Mouse (Mus musculus): ENCODE measurements around the gene Psenen. TPM values are rescaled to one million over a fixed set of nuclear protein-coding genes. Genes with fewer than 3 reads are reported as not detected.

The Psenen gene
- total RNA-seq, 4 experiments from 2014 or later, result 146 to 179 (median 164) TPM

DNA sequence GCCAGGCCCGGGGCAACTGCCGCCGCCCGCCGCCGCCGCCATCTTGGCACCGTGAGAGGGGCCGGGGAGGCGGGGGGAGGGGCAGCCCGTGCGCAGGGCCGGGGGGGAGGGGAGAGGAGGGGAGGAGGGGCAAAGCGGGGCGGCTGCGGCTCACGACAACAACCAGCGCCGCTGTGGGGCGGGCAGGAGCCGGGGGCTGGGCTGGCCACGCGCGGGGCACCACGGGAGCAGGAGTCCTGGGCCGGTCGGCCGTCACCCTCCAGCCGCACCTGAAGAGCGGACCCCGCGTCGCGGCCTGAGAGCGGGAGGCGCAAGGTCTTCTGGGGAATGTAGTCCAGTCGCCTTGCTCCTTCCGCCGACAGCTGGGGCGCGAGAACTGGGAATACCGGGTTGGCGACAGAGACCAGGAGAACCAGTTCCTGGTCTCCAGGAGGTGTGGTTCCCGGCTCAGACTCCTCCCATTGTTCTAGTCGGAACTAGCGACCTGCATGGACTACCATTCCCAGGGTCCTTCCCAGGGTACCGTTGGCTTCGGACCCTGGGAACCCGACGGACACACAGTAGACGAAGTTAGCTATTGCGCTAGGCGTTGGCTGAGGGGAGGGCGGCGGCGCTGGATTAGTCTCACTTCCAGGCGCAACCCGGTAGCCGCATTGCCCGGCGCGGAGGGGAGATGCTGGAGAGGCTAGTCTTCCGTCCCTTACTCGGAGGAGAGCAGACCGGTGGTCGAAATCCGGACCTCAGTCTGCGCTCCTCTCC, 25.4 kb upstream of the Psenen start, which contains the start of gene Kmt2b:
Gene Kmt2b (minus strand): TSS at position 51 of the 759 bp plus-strand sequence.
- peak; percentile 98 for DNase-seq

DNA sequence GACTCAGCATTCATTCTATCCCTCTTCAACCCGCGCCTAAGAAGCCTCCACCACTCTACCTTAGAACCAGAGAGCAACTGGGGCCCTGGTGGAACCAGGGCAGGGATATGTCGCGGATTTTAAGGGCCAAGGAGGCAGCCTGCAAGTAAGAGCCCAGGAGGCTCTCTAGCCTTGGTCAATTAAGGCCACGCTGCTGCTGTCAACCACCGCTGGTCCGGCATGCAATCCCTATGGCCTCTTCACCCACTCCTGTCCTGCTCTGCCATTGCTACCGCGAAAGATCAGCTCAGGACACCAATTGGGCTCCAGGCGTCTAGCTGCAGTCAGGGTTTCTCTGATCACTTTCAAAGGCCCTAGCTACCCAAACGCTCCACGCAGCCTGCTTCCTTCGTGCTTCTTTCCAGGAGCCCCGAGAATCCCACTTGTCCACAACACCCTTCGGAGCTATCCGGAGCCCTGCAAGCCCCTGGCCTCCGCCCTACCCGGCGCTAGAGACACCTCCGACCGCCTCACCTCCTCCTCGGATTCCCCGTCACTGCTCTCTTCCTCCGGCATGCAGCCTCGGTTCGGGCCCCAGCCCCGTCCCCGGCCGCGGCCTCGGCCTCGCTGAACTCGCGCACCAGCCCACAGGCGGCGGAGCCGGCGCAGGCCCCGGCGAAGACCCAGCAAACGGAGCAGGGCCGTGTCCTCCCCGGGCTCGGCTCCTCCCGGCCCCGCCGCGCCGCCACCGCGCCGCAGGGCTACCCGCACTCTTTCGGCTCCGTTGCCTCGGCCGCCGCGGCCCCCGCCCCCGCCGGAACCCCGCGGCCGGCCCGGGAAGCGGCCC, 24.6 kb upstream of the Psenen start:
- no peak for DNase-seq

DNA sequence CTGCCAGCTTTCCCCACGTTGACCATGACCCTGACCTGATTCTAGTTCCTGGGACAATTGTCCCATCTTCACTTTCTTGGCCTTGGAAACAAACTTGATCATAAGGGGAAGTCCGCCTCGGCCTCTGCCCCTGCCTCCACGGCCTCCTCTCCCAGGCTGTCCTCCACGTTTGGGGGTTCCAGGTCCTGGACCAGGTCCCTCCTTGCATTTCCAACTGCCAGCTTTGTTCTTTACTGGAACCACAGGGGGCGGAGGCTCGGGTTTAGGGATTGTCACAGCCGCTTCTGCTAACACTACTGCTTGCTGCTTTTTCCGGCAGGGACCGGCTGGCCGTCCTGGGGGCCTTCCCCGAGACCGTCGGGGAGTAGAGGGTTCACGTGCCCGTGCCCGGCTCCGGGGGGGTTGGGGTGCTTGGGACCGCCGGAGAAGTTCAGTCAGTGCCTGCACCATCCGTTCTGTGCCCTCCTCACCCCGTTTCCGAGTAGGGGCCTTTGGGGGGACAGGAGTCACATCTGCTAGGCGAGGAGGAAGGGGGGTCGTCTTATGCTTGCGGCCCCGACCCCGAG, 23.1 kb upstream of the Psenen start:
- no peak for DNase-seq

DNA sequence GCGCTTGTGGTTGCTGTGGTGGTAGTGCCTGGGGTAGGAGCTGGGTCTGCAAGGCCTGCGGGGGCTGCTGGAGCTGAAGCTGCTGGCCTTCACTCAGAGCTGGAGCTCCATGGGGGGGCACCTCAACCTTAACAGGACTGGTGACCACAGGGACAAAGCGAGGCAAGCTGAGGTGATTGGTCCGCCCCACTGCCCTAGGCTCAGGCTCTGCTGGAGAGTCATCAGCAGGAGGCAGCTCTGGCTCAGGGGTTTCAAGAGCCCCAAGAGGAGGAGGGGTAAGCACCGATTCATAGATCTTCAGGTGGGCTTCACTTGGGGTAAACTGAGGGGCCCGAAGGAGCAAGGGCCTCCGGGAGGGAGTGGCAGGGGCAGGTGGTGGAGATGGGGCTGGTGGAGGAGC, 21.7 kb upstream of the Psenen start:
- no peak for DNase-seq

DNA sequence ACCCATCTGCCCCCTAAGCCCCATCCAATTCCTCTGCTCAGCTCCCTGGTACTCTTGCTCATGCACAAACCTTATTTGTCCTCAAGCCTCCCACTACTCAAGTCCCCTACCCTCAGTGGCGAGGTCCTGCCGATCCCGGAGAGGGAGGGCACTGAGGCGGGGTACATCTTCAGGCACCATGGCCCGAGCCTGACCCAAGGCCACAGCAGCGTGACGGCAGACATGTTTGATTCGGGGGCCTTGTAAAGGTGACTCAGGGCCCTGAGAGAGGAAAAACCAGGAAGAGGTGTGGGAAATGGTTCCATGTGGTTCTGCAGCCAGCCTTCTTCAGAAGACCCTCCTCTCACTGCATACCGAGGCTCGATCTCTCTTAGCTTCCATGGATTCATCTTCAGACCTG, 20.9 kb upstream of the Psenen start:
- DNase-seq, result peak; percentile 21

DNA sequence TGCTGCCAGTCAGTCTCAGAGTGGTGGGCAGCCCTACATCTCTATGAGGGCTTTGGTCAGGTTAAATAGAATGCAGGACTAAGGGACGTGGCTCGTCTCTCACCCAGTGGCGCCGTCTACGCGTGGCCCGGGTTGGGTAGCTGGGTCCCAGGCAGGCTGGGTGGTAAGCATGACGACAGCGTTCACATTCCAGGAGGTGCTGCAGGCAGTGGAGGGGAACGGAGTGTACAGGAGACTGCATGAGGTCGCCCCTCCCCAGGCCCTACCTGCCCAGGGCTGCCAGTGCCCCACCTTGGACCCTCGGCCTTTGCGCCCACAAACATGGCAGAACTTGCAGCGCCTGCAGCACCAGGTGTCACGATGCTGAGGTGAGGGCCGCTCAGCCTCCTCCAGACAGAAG, 18.1 kb upstream of the Psenen start:
- peak; percentile 11 for DNase-seq

DNA sequence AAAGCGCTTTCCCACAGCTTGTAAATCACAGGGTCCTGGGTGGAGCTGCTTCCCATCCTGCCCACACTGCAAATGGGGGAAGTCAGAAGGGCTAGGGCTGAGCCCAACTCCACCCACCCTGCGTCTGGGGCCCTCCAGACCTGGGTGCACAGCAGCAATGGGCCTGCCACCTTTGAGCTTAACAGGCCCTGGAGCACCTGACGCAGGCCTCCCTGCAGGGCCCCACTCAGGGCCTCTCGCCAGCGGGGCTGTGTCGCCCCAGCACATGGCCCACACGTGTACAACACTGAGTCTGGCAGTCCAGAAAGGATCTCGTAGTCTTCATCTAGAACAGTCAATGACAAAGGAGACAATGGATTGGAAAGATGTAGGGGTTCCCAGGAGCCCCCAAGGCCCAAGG, 16.5 kb upstream of the Psenen start:
- no peak for DNase-seq

DNA sequence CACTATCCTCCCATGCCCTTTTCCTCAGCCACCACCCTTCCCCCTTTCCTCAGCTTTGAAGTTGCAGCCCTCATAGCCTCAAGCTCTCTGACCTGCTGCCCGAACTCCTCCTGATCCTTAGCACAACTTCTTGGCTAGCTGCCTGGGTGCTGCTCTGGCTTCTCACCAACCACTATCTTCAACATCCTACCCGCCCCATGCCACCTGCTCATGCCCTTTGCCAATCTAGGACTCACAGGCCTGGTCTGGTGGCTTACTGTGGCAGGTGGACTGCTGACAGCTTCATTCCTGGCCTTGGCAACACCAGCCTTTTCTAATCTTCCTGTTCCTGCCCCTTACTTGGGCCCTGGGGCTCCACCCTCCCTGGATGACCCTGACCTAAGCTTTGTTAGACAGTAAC, 9.5 kb upstream of the Psenen start:
- no peak for DNase-seq

DNA sequence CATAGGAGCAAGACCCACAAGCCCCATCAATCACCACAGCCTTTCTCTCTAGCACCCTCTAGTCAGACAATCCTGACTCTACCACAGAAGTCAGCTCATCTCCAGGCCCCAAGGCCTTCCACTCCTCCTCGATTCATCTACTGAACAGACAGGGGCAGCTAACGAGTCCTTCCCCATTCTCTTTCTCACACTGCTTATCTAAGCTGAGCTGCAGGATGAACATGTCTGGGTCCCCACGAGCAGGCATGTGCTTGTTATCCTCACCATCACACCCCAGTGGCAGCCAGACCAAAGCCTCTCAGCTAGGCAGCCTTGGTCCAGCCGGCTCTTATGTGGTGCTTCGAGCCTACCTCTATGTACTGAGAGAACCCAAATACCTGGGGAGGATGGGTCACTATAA, 9.0 kb upstream of the Psenen start:
- no peak for DNase-seq

DNA sequence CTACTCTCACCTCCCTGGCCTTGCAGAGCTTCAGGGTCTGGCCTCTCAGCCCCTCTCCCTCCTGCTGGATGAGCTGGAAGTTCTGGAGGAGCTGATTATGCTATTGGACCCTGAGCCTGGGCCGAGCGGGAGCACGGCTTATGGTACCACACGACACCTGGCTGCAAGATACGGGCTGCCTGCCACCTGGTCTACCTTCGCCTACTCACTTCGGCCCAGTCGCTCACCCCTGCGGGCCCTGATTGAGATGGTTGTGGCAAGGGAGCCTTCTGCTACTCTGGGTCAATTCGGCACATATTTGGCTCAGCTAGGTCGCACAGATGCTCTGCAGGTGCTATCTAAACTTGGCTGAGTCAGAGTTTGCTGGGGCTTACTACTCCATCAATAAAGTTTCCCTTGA, 4.1 kb upstream of the Psenen start:
- no peak for DNase-seq

DNA sequence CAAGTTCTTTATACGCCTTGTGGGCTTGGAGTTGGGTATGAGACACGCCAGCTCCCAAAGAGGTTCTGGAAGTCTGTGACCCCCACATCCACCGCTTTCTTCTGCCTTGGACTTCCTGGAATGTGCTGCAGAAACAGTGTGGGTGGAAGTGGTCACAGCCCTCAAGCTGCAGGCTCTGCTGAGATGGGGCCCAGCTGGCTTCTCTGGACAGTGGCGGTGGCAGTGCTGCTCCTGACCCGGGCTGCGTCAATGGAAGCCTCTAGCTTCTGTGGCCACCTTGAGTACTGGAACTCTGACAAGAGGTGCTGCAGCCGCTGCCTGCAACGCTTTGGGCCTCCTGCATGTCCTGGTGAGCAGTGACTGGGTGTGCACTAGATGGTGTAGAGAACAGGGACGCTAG, 2.6 kb upstream of the Psenen start:
- no peak for DNase-seq

DNA sequence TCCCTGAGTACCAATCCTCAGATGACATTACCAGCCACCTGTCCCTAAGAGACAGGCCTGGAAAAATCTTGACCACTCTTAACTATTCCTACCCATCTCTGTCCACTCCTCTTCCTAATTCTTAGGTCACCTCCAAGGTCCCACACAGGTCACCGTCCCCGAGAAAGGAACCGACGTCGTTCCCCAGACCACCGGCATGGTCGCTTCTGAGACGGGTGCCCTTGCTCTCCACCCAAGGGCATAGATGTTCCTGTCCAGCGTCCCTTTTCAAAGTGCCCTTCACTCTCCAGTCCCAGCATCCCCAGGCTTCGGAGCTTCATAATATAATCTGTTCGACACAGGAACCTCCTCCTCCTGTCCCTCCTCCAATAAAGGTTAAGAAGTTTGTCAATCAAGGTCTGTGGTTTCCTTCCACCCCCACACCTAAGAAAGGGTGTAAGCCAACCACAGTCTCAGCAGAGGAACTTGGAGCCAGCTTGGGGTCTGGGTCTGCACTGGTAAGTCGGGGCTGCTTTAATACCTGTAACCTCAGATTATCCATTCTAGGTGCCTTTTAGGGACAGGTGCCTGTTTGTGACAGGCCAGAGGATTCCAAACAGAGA, 1.6 kb upstream of the Psenen start, which contains the start of gene Igflr1:
Gene Igflr1 (plus strand): TSS at position 458 of the 602 bp plus-strand sequence.
- DNase-seq, result no peak

DNA sequence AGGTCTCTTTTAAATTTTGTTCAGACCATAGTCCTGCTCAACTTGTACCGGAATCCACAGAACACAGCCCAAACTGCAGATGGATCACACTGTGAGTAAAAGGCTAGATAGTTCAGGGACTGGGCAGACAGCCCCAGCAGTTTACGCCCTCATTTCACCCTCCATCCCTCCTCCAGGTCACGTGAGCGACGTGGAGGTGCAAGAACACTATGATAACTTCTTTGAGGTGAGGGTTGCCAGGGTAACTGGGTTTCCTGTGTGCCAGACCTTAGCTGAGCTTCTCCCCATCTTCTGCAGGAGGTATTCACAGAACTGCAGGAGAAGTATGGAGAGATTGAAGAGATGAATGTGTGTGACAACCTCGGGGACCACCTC, 466 bp upstream of the Psenen start:
- DNase-seq, result no peak

DNA sequence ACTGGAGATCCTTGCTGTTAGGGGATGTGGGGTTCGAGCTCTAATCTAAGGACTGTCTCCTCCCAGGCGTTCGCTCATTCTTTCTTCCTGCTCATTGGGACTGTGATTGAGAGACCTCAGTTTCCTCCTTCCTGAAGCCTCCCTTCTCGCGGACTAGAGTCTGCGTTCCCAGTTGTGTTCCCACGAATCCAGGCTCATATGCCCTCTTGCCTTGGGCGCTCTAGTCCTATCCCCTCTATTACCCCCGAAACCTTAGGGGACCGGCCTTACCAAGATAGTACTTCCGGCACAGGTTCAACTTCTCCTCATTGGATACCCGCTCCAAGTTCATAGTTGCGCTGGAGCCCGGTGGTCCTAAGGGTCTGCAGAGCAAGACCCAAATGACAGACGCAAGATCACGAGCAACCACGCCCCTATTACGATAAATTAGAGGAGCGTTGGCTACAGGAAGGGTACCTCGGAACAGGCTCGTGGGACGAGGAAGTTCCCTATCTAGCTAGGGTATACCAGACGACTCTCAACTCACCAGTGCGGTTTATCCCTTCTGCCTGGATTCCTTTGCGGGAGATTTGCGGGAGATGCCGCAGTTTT, 806 bp downstream of the Psenen start:
- no peak for DNase-seq

DNA sequence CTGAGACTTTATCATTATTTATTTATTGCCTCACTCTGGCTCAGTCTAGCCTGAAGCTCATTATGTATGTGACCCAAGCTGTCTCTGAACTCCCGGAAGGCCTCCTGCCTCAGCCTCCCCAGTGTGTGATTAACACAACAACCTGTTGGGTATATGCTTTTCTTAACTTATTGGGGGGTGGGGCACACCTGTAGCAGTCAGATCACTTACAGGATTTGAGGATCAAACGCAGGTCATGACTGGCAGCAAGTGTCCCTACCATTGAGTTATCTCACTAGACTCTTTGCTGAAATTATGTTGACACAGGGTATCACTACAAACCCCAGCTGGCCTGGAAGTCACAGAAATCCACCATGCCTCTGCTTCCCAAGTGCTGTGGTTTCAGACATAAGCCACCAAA, 3.1 kb downstream of the Psenen start:
- DNase-seq, result no peak

DNA sequence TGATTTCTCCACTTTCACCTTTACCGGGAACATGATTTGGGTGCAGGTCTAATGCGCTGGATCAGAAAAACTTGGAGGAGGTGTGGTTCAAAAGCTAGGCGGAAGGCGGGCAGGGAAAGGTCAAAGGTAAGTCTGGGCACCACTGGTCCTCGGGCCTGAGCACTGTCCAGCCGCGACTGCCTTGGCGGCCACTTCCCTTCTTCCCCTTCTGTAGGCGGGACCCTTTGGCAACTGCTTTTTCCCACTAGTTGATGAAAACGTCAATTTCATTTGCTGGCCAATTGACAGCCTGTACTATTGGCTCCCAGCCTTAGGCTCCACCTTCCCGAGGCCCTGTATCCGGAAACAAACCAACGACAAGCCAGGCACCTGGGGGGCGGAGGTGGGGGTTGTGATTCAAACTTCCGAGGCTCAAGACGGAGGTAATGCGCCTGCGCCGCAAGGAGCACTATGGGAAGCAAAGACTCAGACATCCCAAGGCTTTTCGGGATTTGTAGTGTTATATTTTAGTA, 3.9 kb downstream of the Psenen start, which contains the start of gene Lin37:
Gene Lin37 (minus strand): TSS at position 396 of the 512 bp plus-strand sequence.
- DNase-seq, result peak; percentile 99

DNA sequence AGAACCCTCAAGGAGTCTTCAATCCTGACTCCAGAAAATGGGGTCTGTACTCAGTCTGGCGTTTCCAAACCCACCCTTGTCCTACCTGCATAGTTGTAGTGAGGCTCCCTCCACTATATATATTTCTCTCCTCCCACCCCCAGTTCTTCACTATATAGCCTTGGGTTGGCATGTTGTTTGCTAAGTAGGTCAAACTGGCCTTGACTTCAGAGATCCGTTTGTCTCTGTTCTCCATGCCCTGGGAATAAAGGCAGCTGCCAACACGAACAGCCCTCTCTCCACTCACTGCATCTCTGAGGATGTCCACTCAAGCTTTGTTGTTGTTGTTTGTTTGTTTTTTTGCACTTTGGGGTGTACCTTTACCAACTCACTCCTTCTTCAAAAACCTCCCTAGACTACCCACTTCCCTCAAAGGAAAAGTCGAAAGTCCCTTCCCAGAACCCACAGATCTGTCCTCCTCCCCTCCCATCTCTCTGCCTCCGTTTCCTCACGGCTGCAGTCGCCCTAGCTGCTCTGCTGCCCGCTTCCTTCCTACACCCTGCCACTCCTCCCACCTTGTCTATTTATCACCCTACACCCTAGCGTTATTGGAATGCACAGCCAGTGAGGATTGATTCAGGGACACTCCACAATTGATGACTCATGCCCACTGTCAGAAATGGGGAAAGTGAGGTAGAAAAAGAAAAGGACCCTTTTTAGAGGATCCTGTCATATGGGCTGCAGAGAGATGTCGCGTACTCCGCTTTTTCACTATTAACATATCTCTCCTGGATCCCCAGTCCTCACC, 4.6 kb downstream of the Psenen start:
- no peak for DNase-seq

DNA sequence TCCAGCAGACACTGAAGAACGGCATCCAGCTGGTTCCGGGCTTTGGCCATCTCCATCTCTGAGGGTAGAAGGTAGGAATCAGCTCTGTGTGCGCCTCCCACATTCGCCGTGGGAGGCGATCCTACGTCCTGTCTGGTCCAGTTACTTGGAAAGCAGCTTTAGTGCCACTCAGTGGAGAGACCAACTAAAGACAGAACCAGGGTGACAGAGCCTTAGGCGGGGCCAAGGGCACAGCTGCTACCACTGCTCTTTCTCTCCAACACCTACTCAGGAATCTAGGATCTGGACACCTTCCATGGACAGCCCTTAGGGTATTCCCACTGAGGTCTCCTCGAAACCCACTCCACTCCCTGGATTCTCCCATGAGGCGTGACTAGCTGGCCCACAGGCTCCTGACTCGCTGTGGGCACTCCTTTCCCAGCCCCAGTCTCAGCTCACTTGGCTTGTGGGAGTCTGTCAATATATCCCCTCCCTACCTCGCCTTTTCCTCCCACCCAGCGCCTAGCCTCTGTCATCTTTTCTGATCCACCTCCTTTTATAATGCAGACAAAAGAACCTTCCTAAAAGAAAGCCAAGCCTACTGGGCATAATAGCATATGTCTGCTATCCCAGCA, 5.4 kb downstream of the Psenen start:
- DNase-seq, result no peak

DNA sequence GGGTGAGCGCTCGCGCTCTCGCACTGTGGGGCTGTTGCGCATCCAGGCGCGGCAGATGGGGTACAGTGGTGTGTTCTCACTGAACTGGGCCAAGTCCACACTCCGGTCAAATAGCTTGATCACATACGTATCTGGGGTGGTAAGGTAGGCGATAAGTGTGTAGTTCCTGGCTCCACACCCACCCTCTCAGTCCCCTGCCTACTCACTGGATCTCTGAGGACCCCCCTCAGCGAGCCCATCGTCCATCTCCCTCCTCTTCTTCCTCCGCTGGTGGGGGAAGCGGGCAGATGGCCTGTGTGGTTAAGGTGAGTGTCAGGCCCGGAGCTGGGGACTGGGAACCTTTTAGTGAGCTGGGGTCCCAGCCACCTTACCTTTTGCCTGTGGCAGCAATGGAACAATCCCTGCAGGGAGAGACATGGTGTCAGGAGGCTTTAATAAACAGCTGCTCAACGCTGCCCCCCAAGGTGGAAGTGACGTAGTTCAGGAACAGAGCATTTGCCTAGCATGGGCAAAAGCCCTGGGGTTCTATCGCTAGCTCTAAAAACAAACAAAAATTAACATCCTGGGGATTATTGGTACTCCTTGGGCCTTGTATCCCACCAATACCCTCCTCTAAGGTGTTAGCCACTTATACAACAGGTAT, 6.4 kb downstream of the Psenen start:
- DNase-seq, result no peak

DNA sequence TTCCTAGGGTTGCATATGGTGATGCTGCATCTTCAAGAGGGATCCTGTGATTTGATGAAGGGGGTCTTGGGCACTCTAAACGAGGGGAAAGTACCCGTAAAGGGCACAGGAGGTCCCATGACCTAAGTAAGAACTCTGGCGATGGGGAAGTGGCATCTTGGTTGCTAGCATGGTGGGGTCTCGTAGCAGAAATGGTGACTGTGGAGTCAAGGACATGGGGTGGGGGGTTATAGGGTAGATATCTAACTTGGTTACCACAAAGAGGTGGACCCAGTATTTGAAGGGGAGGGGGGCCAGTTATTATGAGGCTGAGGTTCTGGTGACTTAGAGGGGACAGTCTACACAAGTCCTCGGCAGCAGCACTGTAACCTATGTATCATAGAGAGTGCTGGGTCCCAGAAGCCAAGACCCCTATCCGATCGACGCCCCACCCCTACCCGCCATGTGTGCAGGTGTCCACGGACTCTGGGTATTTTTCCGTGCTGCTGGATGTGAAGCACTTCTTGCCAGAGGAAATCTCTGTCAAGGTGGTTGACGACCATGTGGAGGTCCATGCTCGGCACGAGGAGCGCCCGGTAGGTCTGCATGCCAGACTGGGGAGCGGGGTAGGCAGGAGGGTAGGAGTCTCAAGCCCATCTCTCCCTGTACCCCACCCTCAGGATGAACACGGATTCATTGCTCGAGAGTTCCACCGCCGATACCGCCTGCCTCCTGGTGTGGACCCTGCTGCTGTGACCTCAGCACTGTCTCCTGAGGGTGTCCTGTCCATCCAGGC, 9.4 kb downstream of the Psenen start:
- DNase-seq, result no peak
